Mouse (Mus musculus) lung, embryonic 14.5 days (tissue): ENCODE results near the gene Cbx6. TPM values are rescaled to one million over a fixed set of nuclear protein-coding genes. Genes with fewer than 3 reads are reported as not detected.

Source experiments
- ATAC-seq: fragments of 200-750 bp; cut with Nextera tagmentation; 2 replicates; pipeline ENCODE4 v1.8.0; 2017; ENCODE audit warnings: mild to moderate bottlenecking, moderate TSS enrichment, moderate library complexity; ENCODE audit not compliant: insufficient read depth
- DNase-seq: peaks from one replicate; pipeline ENCODE4 v3.0.0-alpha.2; 2015
- H3K27ac ChIP-seq: fragments of 300-500 bp; sonication (generic); 2 replicates; pipeline ENCODE4 v1.5.1; 2014; ENCODE audit warnings: low read depth, mild to moderate bottlenecking, moderate library complexity
- H3K27me3 ChIP-seq: fragments of 300-500 bp; sonication (generic); 2 replicates; pipeline ENCODE4 v1.6.1; 2014; ENCODE audit warnings: low read length, control low read depth; ENCODE audit not compliant: insufficient read depth
- H3K36me3 ChIP-seq: fragments of 300-500 bp; sonication (generic); 2 replicates; pipeline ENCODE4 v1.6.1; 2014; ENCODE audit warnings: control low read depth; ENCODE audit not compliant: insufficient read depth
- H3K4me1 ChIP-seq: fragments of 300-500 bp; sonication (generic); 2 replicates; pipeline ENCODE4 v1.6.1; 2014; ENCODE audit warnings: antibody characterized with exemption, control low read depth; ENCODE audit not compliant: insufficient read depth
- H3K4me2 ChIP-seq: fragments of 300-500 bp; sonication (generic); 2 replicates; pipeline ENCODE4 v1.6.1; 2014; ENCODE audit warnings: mild to moderate bottlenecking
- H3K4me3 ChIP-seq: fragments of 300-500 bp; sonication (generic); 2 replicates; pipeline ENCODE4 v1.5.1; 2014; ENCODE audit warnings: low read depth, low read length
- H3K9ac ChIP-seq: fragments of 300-500 bp; sonication (generic); 2 replicates; pipeline ENCODE4 v1.6.1; 2014
- H3K9me3 ChIP-seq: fragments of 300-500 bp; sonication (generic); 2 replicates; pipeline ENCODE4 v1.6.1; 2016; ENCODE audit warnings: low read depth, low read length, control low read depth
- CTCF ChIP-seq: IDR thresholded peaks from 2 replicates; pipeline ENCODE4 v1.5.1; 2016; ENCODE audit warnings: antibody characterized with exemption, low read depth
- WGBS: fragments of 180-500 bp; shearing (Covaris S2); extraction: QIAGEN DNeasy Blood & Tissue Kit; methylation state at CpG from one replicate; pipeline ENCODE4 v1.1.7; 2014; 5-methylcytosine and 5-hydroxymethylcytosine counted together
- polyA plus RNA-seq: library from polyadenylated mRNA; unstranded; fragments of >200 nt; fragmentation: Nextera tagmentation; extraction: Ambion mirVana; gene quantifications from 2 replicates; pipeline ENCODE4 v1.2.1, GENCODE M21; 2014

Gene Cbx6
- polyA plus RNA-seq, 1 experiment from 2014 or later, result 47.1 TPM

DNA sequence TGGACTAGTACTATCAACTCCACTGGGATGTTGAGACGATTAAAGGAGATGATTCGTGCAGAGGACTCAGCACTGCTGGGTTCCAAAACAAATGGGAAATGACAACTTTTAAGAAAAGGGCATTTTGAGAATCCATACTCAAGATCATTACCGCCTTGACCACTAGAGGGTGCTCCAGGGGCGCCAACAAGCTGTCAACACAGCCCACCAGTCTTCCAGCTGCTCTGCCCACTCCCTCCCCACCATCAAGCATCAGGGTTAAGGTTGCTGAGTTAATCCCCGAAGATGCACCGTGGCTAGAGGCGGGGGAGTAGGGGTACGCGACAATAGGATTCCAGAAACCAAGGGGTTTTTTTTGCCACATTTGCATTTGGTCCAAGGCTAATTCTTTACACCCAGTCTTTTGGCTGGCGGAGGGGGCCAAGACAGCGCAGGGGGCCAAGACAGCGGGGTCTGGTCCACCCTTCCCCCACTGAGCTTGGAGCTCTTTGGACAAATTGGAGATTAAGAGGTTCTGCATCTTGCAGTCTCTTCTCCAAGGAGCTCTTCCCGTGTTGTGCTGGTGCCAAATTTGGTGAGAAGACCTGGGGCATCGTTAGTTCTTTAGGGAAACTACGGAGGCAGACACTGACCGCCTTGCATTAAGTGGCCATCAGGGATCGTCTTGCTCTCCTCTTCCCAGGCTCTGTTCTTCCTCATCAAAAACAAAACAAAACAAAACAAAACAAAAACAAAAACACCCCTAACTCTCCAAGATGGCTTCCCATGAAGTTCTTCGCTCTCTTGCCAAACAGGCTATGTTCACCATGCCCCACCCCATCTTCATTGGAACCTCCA lies 2.2 kb downstream of the Cbx6 start:
- Histone ChIP-seq H3K4me1 (peaks cover 12% of the 10 kb centered on the region; the same call in 1 of the 2 replicates), H3K4me2 (peak overlapping the region; percentile 73), H3K9ac (peak overlapping the region; percentile 62; the same call in 1 of the 2 replicates), H3K9me3 (no peaks in the 10 kb centered on the region), H3K36me3 (peaks cover 35% of the 10 kb centered on the region), H3K4me3 (peak overlapping the region; percentile 64), H3K27ac (peak overlapping the region; percentile 86), H3K27me3 (no peaks in the 10 kb centered on the region)
- WGBS, result 31% methylated on average over 18 of the region's 18 CpGs
- peak; percentile 93 for TF ChIP-seq CTCF
- DNase-seq (peak; percentile 94), ATAC-seq (no peak)

DNA sequence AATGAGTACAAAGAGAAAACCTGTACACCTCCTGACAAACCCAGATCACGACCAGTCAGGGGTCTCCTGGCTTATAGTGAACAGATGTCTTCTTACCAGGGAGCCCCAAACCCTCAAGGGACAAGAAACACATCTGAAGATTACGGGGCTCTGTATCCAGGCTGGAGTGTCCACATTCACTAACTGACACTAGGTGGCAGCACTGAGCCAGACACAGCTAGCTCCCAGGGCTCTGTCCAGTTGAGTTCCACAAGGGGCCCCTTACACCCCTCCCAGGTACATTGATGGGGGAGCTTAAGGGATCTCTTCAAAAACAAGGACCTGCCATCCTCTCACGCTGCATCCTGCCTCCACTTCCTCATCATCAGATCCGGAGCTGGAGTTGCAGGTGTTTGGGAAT lies 4.1 kb downstream of the Cbx6 start:
- DNase-seq (peak; percentile 93), ATAC-seq (no peak)
- no peak overlapping the region for H3K27ac ChIP-seq
- peaks cover 47% of the 10 kb centered on the region for H3K36me3 ChIP-seq
- WGBS, result 13% methylated on average over 4 of the region's 4 CpGs
- H3K4me3 ChIP-seq, result no peak overlapping the region
- H3K27me3 ChIP-seq, result no peaks in the 10 kb centered on the region
- no peaks in the 10 kb centered on the region for H3K9me3 ChIP-seq
- no peak overlapping the region for H3K9ac ChIP-seq
- H3K4me1 ChIP-seq, result peaks cover 6% of the 10 kb centered on the region; the same call in 1 of the 2 replicates
- no peak overlapping the region for H3K4me2 ChIP-seq
- peak; percentile 93 for TF ChIP-seq CTCF

DNA sequence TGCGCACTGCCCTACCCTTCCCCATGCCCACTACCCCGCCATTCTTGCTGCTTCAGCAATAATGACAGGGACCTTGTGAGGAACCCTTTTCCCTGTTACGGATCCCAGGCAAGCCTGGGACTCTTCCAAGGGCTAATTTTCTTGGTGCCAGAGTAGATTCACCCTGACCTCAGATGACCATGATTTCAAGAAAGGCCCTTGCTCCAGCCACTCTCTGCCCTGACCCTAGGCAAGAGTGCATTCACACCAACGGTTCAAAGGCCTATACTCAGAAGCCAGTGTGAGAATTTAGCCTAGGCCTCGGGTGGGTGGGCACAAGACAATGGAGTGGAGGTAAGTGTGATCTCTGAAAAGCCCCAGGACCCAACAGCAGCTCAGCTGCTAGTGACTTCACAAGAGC lies 5.1 kb downstream of the Cbx6 start:
- Histone ChIP-seq H3K4me2 (no peak overlapping the region), H3K36me3 (peaks cover 56% of the 10 kb centered on the region), H3K9ac (no peak overlapping the region), H3K27me3 (no peaks in the 10 kb centered on the region), H3K4me1 (no peaks in the 10 kb centered on the region), H3K27ac (no peak overlapping the region), H3K9me3 (no peaks in the 10 kb centered on the region), H3K4me3 (no peak overlapping the region)
- 77% methylated on average over 5 of the region's 5 CpGs for WGBS
- no peak for TF ChIP-seq CTCF
- DNase-seq (no peak), ATAC-seq (no peak)

DNA sequence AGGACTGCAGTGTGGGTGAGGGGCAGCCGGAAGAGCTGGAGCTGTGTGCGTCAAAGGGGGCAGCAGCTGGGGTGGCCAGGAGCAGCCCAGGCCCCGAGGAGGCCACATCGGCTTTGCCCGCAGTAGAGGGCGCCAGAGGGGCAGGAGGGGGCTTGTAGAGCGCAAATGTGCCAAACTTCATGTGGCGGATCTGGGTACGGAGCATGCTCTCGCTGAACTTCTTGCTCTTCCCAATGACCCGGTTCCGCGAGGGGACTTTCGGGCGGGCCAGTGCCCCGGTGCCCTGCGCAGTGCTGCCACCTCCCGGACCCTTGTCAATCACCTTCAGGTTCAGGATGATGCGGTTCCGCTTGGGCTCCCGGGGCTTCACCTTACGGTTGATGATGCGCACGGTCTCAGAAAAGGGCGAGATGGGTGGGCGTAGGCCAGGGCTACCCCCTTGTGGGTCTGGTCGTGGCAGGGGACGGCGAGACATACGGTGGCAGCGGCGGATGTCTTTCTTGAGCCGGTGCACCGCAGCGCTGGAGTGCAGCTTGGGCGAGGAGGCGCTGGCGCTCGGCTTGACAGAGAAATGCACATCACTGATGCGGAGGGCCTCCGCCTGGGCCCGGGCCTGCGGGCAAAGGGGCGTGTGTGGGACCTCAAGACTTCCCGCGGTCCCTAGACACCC lies 6.0 kb downstream of the Cbx6 start:
- ATAC-seq (no peak), DNase-seq (peak; percentile 45)
- H3K9ac ChIP-seq, result no peak overlapping the region
- WGBS, result 57% methylated on average over 46 of the region's 46 CpGs
- peak; percentile 63 for TF ChIP-seq CTCF
- peak overlapping the region; percentile 3; the same call in 1 of the 2 replicates for H3K4me3 ChIP-seq
- H3K27me3 ChIP-seq, result no peaks in the 10 kb centered on the region
- H3K36me3 ChIP-seq, result peaks cover 63% of the 10 kb centered on the region
- H3K9me3 ChIP-seq, result no peaks in the 10 kb centered on the region
- peak overlapping the region; percentile 28 for H3K4me2 ChIP-seq
- no peaks in the 10 kb centered on the region for H3K4me1 ChIP-seq
- no peak overlapping the region for H3K27ac ChIP-seq

DNA sequence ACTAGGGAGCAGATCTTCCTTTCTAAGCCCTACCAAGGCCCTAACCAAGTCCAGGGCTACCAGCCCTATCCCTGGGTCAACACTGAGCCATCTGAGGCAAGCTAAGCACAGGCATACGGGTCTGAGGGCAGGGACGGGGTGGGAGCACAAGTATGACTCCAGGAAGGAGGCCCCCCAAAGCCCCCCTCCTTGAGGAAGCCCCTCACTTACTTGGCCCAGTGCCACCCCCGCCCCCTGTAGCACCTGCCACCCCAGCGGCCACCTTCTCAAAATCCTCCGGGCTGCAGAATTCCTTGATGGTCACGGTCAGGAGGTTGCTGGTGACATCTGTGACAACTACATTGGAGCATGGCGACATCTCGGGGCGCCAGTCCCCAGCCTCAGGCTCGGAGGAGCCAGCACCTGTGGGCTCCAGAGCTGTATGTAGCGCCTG lies 6.7 kb downstream of the Cbx6 start:
- WGBS, result 84% methylated on average over 11 of the region's 11 CpGs
- H3K4me1 ChIP-seq, result no peaks in the 10 kb centered on the region
- ATAC-seq, result no peak

DNA sequence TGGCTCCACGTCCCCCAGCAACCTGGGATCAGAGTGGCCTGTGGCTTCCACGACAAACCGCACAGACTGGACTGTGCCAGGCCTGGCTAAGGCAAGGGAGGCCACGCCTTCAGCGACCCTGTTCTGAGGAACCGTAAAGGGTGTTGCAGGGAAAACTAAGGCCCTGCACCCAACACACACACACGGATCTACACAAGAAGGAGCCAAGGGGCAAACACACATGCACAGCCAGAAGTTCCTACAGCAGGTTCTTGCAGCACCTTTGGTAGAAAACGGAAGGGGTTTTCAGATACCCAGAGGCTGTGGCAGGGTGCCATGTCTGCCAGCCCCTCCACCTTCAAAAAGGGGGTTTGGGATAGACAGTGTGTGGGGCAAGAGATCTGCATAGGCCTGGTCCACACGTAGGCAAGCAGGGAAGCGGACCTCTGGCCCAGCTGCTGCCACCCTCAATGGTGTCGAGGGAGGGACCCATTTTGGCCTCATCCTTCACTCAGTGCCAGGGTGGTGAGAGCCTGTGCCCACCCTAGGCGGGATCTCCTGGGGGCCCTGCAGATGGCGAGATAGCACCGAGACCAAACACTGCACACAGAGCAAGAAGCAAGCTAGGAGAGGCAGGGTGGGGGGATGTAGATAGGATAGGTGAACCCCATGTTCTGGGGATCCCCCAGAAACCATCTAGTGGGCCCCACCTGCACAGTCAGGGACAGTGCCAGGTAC lies 7.3 kb downstream of the Cbx6 start:
- no peak overlapping the region for H3K27ac ChIP-seq
- no peaks in the 10 kb centered on the region for H3K9me3 ChIP-seq
- no peak for ATAC-seq
- no peak for DNase-seq
- H3K4me3 ChIP-seq, result no peak overlapping the region
- TF ChIP-seq CTCF, result no peak
- no peaks in the 10 kb centered on the region for H3K27me3 ChIP-seq
- H3K4me2 ChIP-seq, result no peak overlapping the region
- no peak overlapping the region for H3K9ac ChIP-seq
- no peaks in the 10 kb centered on the region for H3K4me1 ChIP-seq
- 86% methylated on average over 14 of the region's 14 CpGs for WGBS
- H3K36me3 ChIP-seq, result peaks cover 70% of the 10 kb centered on the region

More for the DNA sequence above, 6.7 kb downstream of the Cbx6 start:
- Histone ChIP-seq H3K9me3 (no peaks in the 10 kb centered on the region), H3K27ac (no peak overlapping the region), H3K4me3 (no peak overlapping the region), H3K4me2 (no peak overlapping the region), H3K36me3 (peaks cover 71% of the 10 kb centered on the region), H3K9ac (no peak overlapping the region), H3K27me3 (no peaks in the 10 kb centered on the region)
- no peak for TF ChIP-seq CTCF
- DNase-seq, result no peak
